Mouse (Mus musculus) midbrain, postnatal 0 days (tissue): ENCODE results near the gene Cend1. TPM values are rescaled to one million over a fixed set of nuclear protein-coding genes. Genes with fewer than 3 reads are reported as not detected.

ENCODE experiments used
- ATAC-seq: fragments of 200-750 bp; cut with Nextera tagmentation; 2 replicates; pipeline ENCODE4 v1.8.0; 2017; ENCODE audit warnings: moderate number of reproducible peaks, mild to moderate bottlenecking, moderate TSS enrichment, moderate library complexity; ENCODE audit not compliant: low FRiP score
- DNase-seq: peaks from one replicate; pipeline ENCODE4 v3.0.0-alpha.2; 2015; ENCODE audit warnings: low spot score
- H3K27ac ChIP-seq: fragments of 300-500 bp; sonication (generic); 2 replicates; pipeline ENCODE4 v1.5.1; 2014; ENCODE audit warnings: low read depth, mild to moderate bottlenecking, low read length, mixed read lengths
- H3K27me3 ChIP-seq: fragments of 300-500 bp; sonication (generic); 2 replicates; pipeline ENCODE4 v1.6.1; 2014; ENCODE audit warnings: low read length, control low read depth, mixed read lengths; ENCODE audit not compliant: insufficient read depth
- H3K36me3 ChIP-seq: fragments of 300-500 bp; sonication (generic); 2 replicates; pipeline ENCODE4 v1.6.1; 2014; ENCODE audit warnings: low read length, control low read depth, mixed read lengths; ENCODE audit not compliant: insufficient read depth
- H3K4me1 ChIP-seq: fragments of 300-500 bp; sonication (generic); 2 replicates; pipeline ENCODE4 v1.6.1; 2014; ENCODE audit warnings: mild to moderate bottlenecking, control low read depth, antibody characterized with exemption, low read length, mixed read lengths; ENCODE audit not compliant: insufficient read depth
- H3K4me2 ChIP-seq: fragments of 300-500 bp; sonication (generic); 2 replicates; pipeline ENCODE4 v1.6.1; 2014; ENCODE audit warnings: low read depth, mild to moderate bottlenecking, low read length, mixed read lengths; ENCODE audit not compliant: poor library complexity, severe bottlenecking
- H3K4me3 ChIP-seq: fragments of 300-500 bp; sonication (generic); 2 replicates; pipeline ENCODE4 v1.5.1; 2014; ENCODE audit warnings: low read depth, mild to moderate bottlenecking, low read length, moderate library complexity
- H3K9ac ChIP-seq: fragments of 300-500 bp; sonication (generic); replicated peaks from 2 replicates; pipeline ENCODE4 v1.6.1; 2014; ENCODE audit warnings: mild to moderate bottlenecking, low read length, moderate library complexity, mixed read lengths; ENCODE audit not compliant: poor library complexity, severe bottlenecking
- H3K9me3 ChIP-seq: fragments of 300-500 bp; sonication (generic); 2 replicates; pipeline ENCODE4 v1.6.1; 2016; ENCODE audit warnings: low read length, control low read depth
- CTCF ChIP-seq: IDR thresholded peaks from 2 replicates; pipeline ENCODE4 v1.5.1; 2016; ENCODE audit warnings: antibody characterized with exemption, mild to moderate bottlenecking
- WGBS: fragments of 180-500 bp; shearing (Covaris S2); extraction: QIAGEN DNeasy Blood & Tissue Kit; methylation state at CpG from one replicate; pipeline ENCODE4 v1.1.7; 2014; 5-methylcytosine and 5-hydroxymethylcytosine counted together
- polyA plus RNA-seq: library from polyadenylated mRNA; unstranded; fragments of >200 nt; fragmentation: Nextera tagmentation; extraction: Ambion mirVana; gene quantifications from 2 replicates; pipeline ENCODE4 v1.2.1, GENCODE M21; 2015
- total RNA-seq: library from RNA; depleted of rRNA; stranded (reverse); fragments of >200 nt; gene quantifications from 2 replicates; pipeline ENCODE4 v1.2.3, GENCODE M21; 2014

The Cend1 gene
- total and polyA plus RNA-seq, 2 experiments from 2014 or later, result 194 to 195 TPM

- Histone ChIP-seq H3K4me2 (peak overlapping the region; percentile 93), H3K9ac (peak overlapping the region; percentile 87), H3K4me1 (peaks cover 10% of the 10 kb centered on the region), H3K9me3 (no peaks in the 10 kb centered on the region), H3K4me3 (peak overlapping the region; percentile 74), H3K27ac (0 out of 2 replicates have a peak overlapping the region, but pooled peaks have one; percentile 9), H3K27me3 (peaks cover 12% of the 10 kb centered on the region), H3K36me3 (peaks cover 13% of the 10 kb centered on the region)
- 2% methylated on average over 12 of the region's 12 CpGs for WGBS
- no peak for DNase-seq
- ATAC-seq, result no peak
- TF ChIP-seq CTCF, result no peak
These were observed 46.5 kb upstream of the Cend1 start for GRCm38 (mm10) chr7:141475805-141476158.

GRCm38 (mm10) chr7:141475011-141475804 lies 45.9 kb upstream of the Cend1 start, which contains the start of the genes Polr2l and Tspan4:
TSS of gene Polr2l (minus strand) at chr7:141475132.
TSS of gene Tspan4 (plus strand) at chr7:141475240.
- Histone ChIP-seq H3K9me3 (no peaks in the 10 kb centered on the region), H3K4me2 (peak within 1 kb of the TSS; percentile 93), H3K4me3 (peak within 1 kb of the TSS; percentile 74), H3K9ac (peak within 1 kb of the TSS; percentile 87), H3K4me1 (peaks cover 6% of the 10 kb centered on the region), H3K27ac (peak within 1 kb of the TSS; percentile 82), H3K36me3 (peaks cover 19% of the 10 kb centered on the region), H3K27me3 (peaks cover 12% of the 10 kb centered on the region)
- peak; percentile 85 for ATAC-seq
- TF ChIP-seq CTCF, result peak; percentile 40
- under 1% methylated on average over 87 of the region's 87 CpGs for WGBS
- peak; percentile 89 for DNase-seq

GRCm38 (mm10) chr7:141474160-141474559 lies 44.9 kb upstream of the Cend1 start:
- Histone ChIP-seq H3K36me3 (peaks cover 22% of the 10 kb centered on the region), H3K9me3 (no peaks in the 10 kb centered on the region), H3K4me2 (peak overlapping the region; percentile 93), H3K27ac (no peak overlapping the region), H3K4me3 (peak overlapping the region; percentile 74), H3K4me1 (peaks cover 11% of the 10 kb centered on the region), H3K9ac (peak overlapping the region; percentile 87), H3K27me3 (peaks cover 12% of the 10 kb centered on the region)
- TF ChIP-seq CTCF, result no peak
- ATAC-seq, result no peak
- no peak for DNase-seq
- 12% methylated on average over 5 of the region's 5 CpGs for WGBS

GRCm38 (mm10) chr7:141472763-141473162 lies 43.5 kb upstream of the Cend1 start:
- no peak for DNase-seq
- no peak overlapping the region for H3K27ac ChIP-seq
- no peak overlapping the region for H3K9ac ChIP-seq
- no peak overlapping the region for H3K4me3 ChIP-seq
- H3K27me3 ChIP-seq, result peaks cover 12% of the 10 kb centered on the region
- no peak overlapping the region for H3K4me2 ChIP-seq
- 95% methylated on average over 6 of the region's 6 CpGs for whole genome bisulfite sequencing
- peaks cover 22% of the 10 kb centered on the region for H3K36me3 ChIP-seq
- H3K4me1 ChIP-seq, result peaks cover 24% of the 10 kb centered on the region
- no peak for ATAC-seq
- H3K9me3 ChIP-seq, result no peaks in the 10 kb centered on the region
- no peak for TF ChIP-seq CTCF

GRCm38 (mm10) chr7:141472226-141472625 lies 42.9 kb upstream of the Cend1 start:
- 88% methylated on average over 6 of the region's 6 CpGs for whole genome bisulfite sequencing
- TF ChIP-seq CTCF, result no peak
- Histone ChIP-seq H3K36me3 (peaks cover 22% of the 10 kb centered on the region), H3K9me3 (no peaks in the 10 kb centered on the region), H3K27me3 (peaks cover 9% of the 10 kb centered on the region), H3K9ac (no peak overlapping the region), H3K27ac (no peak overlapping the region), H3K4me3 (no peak overlapping the region), H3K4me2 (no peak overlapping the region), H3K4me1 (peaks cover 27% of the 10 kb centered on the region)
- DNase-seq (no peak), ATAC-seq (no peak)

- no peak overlapping the region for H3K4me3 ChIP-seq
- WGBS, result 89% methylated on average over 1 of the region's 1 CpGs
- peaks cover 6% of the 10 kb centered on the region; the same call in 1 of the 2 replicates for H3K27me3 ChIP-seq
- peaks cover 22% of the 10 kb centered on the region for H3K36me3 ChIP-seq
- TF ChIP-seq CTCF, result no peak
- no peak for DNase-seq
- H3K9me3 ChIP-seq, result no peaks in the 10 kb centered on the region
- no peak overlapping the region for H3K4me2 ChIP-seq
- H3K4me1 ChIP-seq, result peaks cover 28% of the 10 kb centered on the region
- no peak overlapping the region for H3K9ac ChIP-seq
- H3K27ac ChIP-seq, result no peak overlapping the region
- no peak for ATAC-seq
These were observed 41.9 kb upstream of the Cend1 start for GRCm38 (mm10) chr7:141471236-141471635.
